Mouse (Mus musculus) kidney, adult 2 months (tissue): ENCODE data around the gene Zhx3.

Source experiments
- CTCF ChIP-seq: fragments of 200-500 bp; conservative IDR thresholded peaks from 2 replicates; pipeline ENCODE4 v1.5.1; 2011; ENCODE audit warnings: low read depth, mild to moderate bottlenecking, control low read depth, low read length, moderate library complexity, mixed read lengths; ENCODE audit not compliant: insufficient read depth, insufficient read length
- POLR2A ChIP-seq: fragments of 200-500 bp; IDR thresholded peaks from one replicate; pipeline ENCODE4 v1.6.1; 2011; ENCODE audit warnings: low read depth, low read length, control low read depth

- TF ChIP-seq CTCF (no peak), POLR2A (no peak)
Measured at GRCm38 (mm10) chr2:160810376-160810775, 62.4 kb downstream of the Zhx3 start.
